Mouse (Mus musculus) kidney, postnatal 0 days (tissue): Measurements from ENCODE around the gene Casp9. TPM values are rescaled to one million over a fixed set of nuclear protein-coding genes. Genes with fewer than 3 reads are reported as not detected.

ENCODE experiments used
- ATAC-seq: fragments of 200-750 bp; cut with Nextera tagmentation; replicated peaks from 2 replicates; pipeline ENCODE4 v1.8.0; 2017; ENCODE audit warnings: low read depth, moderate number of reproducible peaks, moderate TSS enrichment, moderate library complexity; ENCODE audit not compliant: low FRiP score
- DNase-seq: peaks from one replicate; pipeline ENCODE4 v3.0.0-alpha.2; 2016; ENCODE audit warnings: low spot score
- H3K27ac ChIP-seq: fragments of 300-500 bp; sonication (generic); 2 replicates; pipeline ENCODE4 v1.5.1; 2014; ENCODE audit warnings: mild to moderate bottlenecking
- H3K27me3 ChIP-seq: fragments of 300-500 bp; sonication (generic); 2 replicates; pipeline ENCODE4 v1.6.1; 2014; ENCODE audit warnings: low read length, mixed read lengths; ENCODE audit not compliant: insufficient read depth
- H3K36me3 ChIP-seq: fragments of 300-500 bp; sonication (generic); 2 replicates; pipeline ENCODE4 v1.6.1; 2014; ENCODE audit warnings: low read length, mixed read lengths; ENCODE audit not compliant: insufficient read depth
- H3K4me1 ChIP-seq: fragments of 300-500 bp; sonication (generic); replicated peaks from 2 replicates; pipeline ENCODE4 v1.6.1; 2014; ENCODE audit warnings: antibody characterized with exemption, low read length, mixed read lengths; ENCODE audit not compliant: insufficient read depth
- H3K4me2 ChIP-seq: fragments of 300-500 bp; sonication (generic); 2 replicates; pipeline ENCODE4 v1.6.1; 2014; ENCODE audit warnings: mild to moderate bottlenecking, low read length, moderate library complexity, mixed read lengths
- H3K4me3 ChIP-seq: fragments of 300-500 bp; sonication (generic); replicated peaks from 2 replicates; pipeline ENCODE4 v1.5.1; 2014; ENCODE audit warnings: low read depth, low read length
- H3K9ac ChIP-seq: fragments of 300-500 bp; sonication (generic); 2 replicates; pipeline ENCODE4 v1.6.1; 2014; ENCODE audit warnings: low read depth, low read length
- H3K9me3 ChIP-seq: fragments of 300-500 bp; sonication (generic); replicated peaks from 2 replicates; pipeline ENCODE4 v1.6.1; 2016; ENCODE audit warnings: low read length, inconsistent platforms, mixed read lengths
- CTCF ChIP-seq: IDR thresholded peaks from 2 replicates; pipeline ENCODE4 v1.5.1; 2016; ENCODE audit warnings: antibody characterized with exemption, low read depth, mild to moderate bottlenecking, moderate library complexity
- WGBS: fragments of 180-500 bp; shearing (Covaris S2); extraction: QIAGEN DNeasy Blood & Tissue Kit; methylation state at CpG from one replicate; pipeline ENCODE4 v1.1.7; 2014; 5-methylcytosine and 5-hydroxymethylcytosine counted together
- polyA plus RNA-seq: library from polyadenylated mRNA; unstranded; fragments of >200 nt; fragmentation: Nextera tagmentation; extraction: Ambion mirVana; gene quantifications from 2 replicates; pipeline ENCODE4 v1.2.1, GENCODE M21; 2015

Gene Casp9
- polyA plus RNA-seq, 1 experiment from 2014 or later = 20.0 TPM

GRCm38 (mm10) chr4:141792554-141793281 lies 694 bp upstream of the Casp9 start:
- H3K36me3 ChIP-seq = 0 out of 2 replicates have a peak, but pooled peaks cover 5% of the 10 kb centered on the region
- H3K9ac ChIP-seq = no peak overlapping the region; the same call in 1 of the 2 replicates
- peak overlapping the region; percentile 98 for H3K27ac ChIP-seq
- no peak for TF ChIP-seq CTCF
- DNase-seq (no peak), ATAC-seq (no peak)
- 8% methylated on average over 10 of the region's 10 CpGs for WGBS
- no peaks in the 10 kb centered on the region for H3K27me3 ChIP-seq
- H3K4me2 ChIP-seq = peak overlapping the region; percentile 61
- H3K4me1 ChIP-seq = peaks cover 9% of the 10 kb centered on the region; the same call in 1 of the 2 replicates
- H3K4me3 ChIP-seq = peak overlapping the region; percentile 58
- H3K9me3 ChIP-seq = no peaks in the 10 kb centered on the region

GRCm38 (mm10) chr4:141794152-141794535 lies 732 bp downstream of the Casp9 start:
- peak overlapping the region; percentile 58 for H3K4me3 ChIP-seq
- H3K36me3 ChIP-seq = 0 out of 2 replicates have a peak, but pooled peaks cover 6% of the 10 kb centered on the region
- 4% methylated on average over 5 of the region's 5 CpGs for WGBS
- H3K9ac ChIP-seq = peak overlapping the region; percentile 64
- no peaks in the 10 kb centered on the region for H3K9me3 ChIP-seq
- TF ChIP-seq CTCF = no peak
- H3K27ac ChIP-seq = peak overlapping the region; percentile 98
- DNase-seq = no peak
- peaks cover 9% of the 10 kb centered on the region; the same call in 1 of the 2 replicates for H3K4me1 ChIP-seq
- H3K4me2 ChIP-seq = peak overlapping the region; percentile 61
- no peaks in the 10 kb centered on the region for H3K27me3 ChIP-seq
- ATAC-seq = no peak

GRCm38 (mm10) chr4:141796356-141796755 lies 2.9 kb downstream of the Casp9 start:
- Histone ChIP-seq H3K4me1 (peaks cover 9% of the 10 kb centered on the region; the same call in 1 of the 2 replicates), H3K4me3 (no peak overlapping the region), H3K9me3 (no peaks in the 10 kb centered on the region), H3K36me3 (0 out of 2 replicates have a peak, but pooled peaks cover 6% of the 10 kb centered on the region), H3K27me3 (no peaks in the 10 kb centered on the region), H3K4me2 (no peak overlapping the region), H3K27ac (no peak overlapping the region), H3K9ac (no peak overlapping the region)
- 70% methylated on average over 7 of the region's 7 CpGs for WGBS
- no peak for ATAC-seq
- TF ChIP-seq CTCF = no peak
- DNase-seq = no peak

- TF ChIP-seq CTCF = no peak
- DNase-seq = no peak
- no peak overlapping the region for H3K4me2 ChIP-seq
- ATAC-seq = no peak
- no peak overlapping the region for H3K27ac ChIP-seq
- H3K9me3 ChIP-seq = no peaks in the 10 kb centered on the region
- 67% methylated on average over 4 of the region's 4 CpGs for WGBS
- H3K27me3 ChIP-seq = no peaks in the 10 kb centered on the region
- 0 out of 2 replicates have a peak, but pooled peaks cover 6% of the 10 kb centered on the region for H3K36me3 ChIP-seq
- peaks cover 9% of the 10 kb centered on the region; the same call in 1 of the 2 replicates for H3K4me1 ChIP-seq
- no peak overlapping the region for H3K4me3 ChIP-seq
- H3K9ac ChIP-seq = no peak overlapping the region
These were observed 3.5 kb downstream of the Casp9 start for GRCm38 (mm10) chr4:141796954-141797353.

GRCm38 (mm10) chr4:141797545-141797944 lies 4.1 kb downstream of the Casp9 start:
- Histone ChIP-seq H3K9ac (no peak overlapping the region), H3K36me3 (0 out of 2 replicates have a peak, but pooled peaks cover 6% of the 10 kb centered on the region), H3K27me3 (no peaks in the 10 kb centered on the region), H3K4me1 (peaks cover 9% of the 10 kb centered on the region; the same call in 1 of the 2 replicates), H3K4me3 (no peak overlapping the region), H3K27ac (no peak overlapping the region), H3K4me2 (no peak overlapping the region), H3K9me3 (no peaks in the 10 kb centered on the region)
- no peak for TF ChIP-seq CTCF
- ATAC-seq (no peak), DNase-seq (no peak)
- 91% methylated on average over 5 of the region's 5 CpGs for whole genome bisulfite sequencing

GRCm38 (mm10) chr4:141804105-141804504 lies 10.7 kb downstream of the Casp9 start:
- WGBS = 95% methylated on average over 4 of the region's 4 CpGs
- H3K4me2 ChIP-seq = no peak overlapping the region
- H3K36me3 ChIP-seq = peaks cover 43% of the 10 kb centered on the region
- H3K4me3 ChIP-seq = no peak overlapping the region
- H3K27me3 ChIP-seq = no peaks in the 10 kb centered on the region
- H3K9ac ChIP-seq = no peak overlapping the region
- TF ChIP-seq CTCF = no peak; the same call in 1 of the 2 replicates
- no peak for ATAC-seq
- H3K27ac ChIP-seq = no peak overlapping the region
- no peaks in the 10 kb centered on the region for H3K4me1 ChIP-seq
- no peaks in the 10 kb centered on the region for H3K9me3 ChIP-seq
- no peak for DNase-seq
